Mouse (Mus musculus) liver, adult (tissue): ENCODE data around the gene Vps35.

Source experiments
- GATA4 ChIP-seq: IDR thresholded peaks from 2 replicates; pipeline ENCODE4 v1.6.1; 2014; ENCODE audit warnings: mild to moderate bottlenecking, low read length; ENCODE audit not compliant: insufficient replicate concordance

Gene Vps35

DNA sequence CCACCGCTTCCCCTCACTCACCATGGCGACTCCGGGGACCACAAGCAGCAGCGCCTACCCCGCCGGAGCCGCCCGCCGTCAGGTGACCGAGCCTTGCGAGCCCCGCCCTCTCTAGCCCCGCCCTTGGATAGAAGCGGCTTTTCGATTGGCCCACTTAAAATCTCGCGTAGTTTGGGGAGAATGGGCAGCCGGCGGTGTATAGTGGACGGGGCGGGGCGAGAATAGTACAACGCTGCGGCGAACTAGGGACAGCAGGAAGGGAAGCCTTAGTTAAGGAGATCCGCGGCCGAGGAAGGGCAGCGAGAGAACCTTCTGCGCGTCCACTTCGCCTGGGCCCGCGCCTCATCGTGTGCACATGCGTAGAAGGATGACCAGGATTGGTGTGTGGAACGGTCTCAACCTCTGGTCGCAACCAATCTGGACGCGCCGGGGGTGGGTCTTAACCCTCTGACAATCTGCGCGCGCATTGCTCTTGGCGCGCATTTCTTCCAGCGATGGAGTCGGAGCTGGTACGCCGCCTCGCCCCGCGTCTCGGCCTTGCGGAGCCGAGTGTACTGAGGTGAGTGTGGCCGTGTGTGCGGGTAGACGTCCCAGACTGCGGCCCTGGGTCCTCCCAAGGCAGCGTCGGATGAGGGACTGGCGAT is at the start of gene Vps35, which contains the start of gene Orc6:
TSS of gene Vps35 (minus strand) at position 369 of the 644 bp plus-strand sequence.
TSS of gene Orc6 (plus strand) at position 199 of the 644 bp plus-strand sequence.
- no peak; the same call in 1 of the 2 replicates for TF ChIP-seq GATA4

DNA sequence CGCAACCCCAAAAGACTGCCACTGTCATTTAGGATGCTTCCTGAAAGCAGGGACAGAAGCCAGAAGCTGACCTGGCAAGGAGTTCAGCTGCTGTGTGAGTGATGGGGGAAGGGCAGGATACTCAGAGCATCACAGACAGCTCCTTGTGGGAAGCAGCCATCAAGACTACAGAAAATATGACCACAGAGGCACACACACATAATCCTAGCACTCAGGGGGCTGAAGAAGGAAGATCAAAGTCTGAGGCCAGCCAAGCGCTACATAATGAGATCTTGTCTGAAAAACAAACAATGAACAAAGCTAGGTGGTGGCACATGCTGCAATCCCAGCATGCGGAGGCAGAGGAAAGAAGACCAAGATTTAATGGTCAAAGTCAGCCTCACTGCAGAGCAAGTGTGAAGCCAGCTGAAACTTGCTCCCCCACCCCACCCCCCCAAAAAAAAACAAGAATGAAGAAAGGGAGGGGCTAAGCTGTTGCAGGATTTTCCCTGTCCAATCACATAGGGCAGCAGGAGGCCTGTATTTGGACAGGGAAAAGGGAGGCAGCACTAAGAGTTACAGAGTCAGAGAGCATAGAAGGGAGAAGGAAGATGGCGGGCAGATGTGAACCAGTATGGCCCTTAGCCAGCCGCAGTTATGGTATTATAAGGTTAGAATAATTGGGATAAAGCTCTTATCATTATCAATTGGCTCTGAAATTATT is 40.4 kb upstream of the Vps35 start:
- no peak for TF ChIP-seq GATA4

DNA sequence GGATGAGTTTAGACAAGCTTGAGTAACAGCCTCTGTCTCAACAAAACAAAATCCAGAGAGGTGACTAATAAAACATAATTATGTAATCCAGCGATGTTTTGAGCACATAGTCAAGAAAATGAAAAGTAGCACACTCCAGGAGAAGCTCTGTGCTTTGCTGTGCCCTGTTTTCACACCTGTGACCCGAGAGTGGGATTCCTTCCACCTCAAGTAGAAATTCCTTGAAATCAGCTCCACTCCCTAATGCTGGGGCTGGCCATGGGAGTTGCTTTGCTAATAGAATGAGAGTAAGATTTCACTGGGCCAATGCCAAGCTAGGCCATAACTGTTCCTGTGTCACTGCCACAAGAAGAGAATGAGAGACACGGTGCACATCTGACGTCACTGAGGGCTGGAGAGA is 38.1 kb upstream of the Vps35 start:
- no peak for TF ChIP-seq GATA4

DNA sequence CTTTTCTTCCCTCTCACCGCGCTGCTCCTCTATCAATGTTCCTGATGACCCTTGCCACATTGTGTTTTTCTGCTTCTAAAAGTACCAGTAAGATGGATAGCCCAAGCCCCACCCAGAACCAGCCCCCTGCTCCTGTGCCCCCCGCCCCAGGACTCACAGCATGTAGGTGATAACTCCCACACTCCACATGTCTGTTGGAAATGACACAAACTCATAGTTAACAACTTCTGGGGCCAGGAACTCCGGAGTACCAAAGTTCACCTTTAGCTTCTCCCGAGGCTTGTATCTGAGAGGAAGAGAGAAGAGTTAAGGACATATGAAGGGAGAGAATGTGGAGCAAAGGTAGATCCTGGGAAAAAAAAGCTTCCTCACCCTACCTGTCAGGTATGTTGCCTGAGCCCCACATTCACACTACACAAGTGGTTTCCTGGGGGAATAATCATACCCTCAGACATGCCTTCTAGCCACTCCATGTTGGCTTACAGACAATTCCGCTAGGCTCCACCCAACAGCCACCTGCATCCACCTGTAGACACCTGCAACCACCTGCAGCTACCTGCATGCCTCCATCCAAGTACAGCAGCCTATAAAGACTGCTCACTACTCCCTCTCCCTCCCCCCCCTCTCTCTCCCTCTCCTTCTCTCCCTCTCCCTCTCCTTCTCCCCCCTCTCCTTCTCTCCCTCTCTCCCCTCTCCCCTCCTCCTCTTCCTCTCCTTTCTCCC is 36.8 kb upstream of the Vps35 start:
- TF ChIP-seq GATA4 = no peak

DNA sequence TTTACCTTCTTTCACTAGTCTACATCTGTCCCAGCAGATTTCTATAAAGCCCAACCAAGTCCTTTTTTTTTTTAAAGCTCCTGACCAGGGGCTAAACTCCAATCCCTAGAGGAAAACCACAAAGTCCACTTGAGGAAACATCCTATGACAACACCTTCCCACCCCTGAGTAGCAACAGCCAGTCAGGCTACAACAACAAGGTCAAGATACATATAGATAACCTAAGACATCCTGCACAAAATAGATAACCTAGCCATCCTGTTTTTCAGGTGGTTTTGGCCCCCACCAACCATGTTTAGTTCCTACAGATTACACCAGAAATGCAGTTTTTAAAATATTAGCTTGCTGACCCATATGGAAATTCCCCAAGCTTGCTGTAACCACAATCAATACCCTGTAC is 35.5 kb upstream of the Vps35 start:
- TF ChIP-seq GATA4 = no peak

DNA sequence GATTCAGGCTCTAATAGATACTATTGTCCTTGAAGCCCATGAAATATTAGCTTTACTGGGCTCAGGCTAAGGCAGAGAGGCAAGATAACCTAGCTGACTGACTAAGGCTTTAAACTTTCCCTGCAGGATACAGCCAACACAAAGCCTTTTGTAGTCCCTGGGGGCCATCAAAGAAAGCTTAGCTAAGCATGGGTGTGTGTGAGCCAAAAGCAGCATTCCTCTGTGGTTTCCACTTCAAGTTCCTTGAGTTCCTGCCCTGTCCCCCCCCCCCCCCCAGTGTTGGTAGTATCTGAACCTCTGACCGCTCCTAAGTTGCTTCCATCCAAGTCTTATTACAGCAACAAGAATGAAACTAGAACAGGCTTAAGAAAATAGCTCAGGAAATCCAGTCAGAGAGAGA is 29.9 kb upstream of the Vps35 start:
- TF ChIP-seq GATA4 = no peak

DNA sequence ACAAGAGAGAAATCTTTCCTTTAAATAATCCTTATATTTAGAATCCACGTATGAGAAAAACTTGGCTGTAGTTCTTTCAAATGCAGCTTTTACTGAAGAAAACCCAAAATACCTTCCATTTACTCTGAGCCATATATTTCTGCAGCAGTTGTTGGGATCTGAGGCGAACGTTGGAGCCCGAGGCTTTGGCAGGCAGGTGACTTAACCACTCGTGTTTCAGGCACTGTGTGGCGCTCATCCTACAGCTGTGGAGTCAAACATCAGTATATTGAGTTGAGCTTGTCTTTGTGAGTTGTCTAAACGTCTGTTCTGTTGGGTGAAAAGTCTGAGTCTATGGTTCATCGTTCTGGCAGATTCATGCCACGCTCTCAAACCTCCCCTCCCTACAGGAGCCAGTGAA is 27.4 kb upstream of the Vps35 start:
- TF ChIP-seq GATA4 = no peak

DNA sequence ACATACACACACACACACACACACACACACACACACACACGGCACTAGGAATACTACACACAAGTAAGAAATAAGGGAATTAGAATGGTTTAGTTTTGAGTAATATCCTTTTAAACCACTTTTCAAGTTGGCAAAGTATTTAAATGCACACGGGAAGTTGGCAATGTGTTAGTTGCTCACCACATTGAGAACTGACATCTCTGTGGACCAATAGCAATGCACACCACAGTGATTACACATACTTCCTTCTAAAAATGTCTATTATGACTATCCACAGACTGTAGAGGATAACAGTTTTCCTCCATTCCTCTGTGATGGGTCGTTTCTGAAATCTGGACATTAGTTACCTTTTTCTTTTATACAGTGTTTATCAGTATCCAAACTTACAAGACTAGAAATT is 23.5 kb upstream of the Vps35 start:
- TF ChIP-seq GATA4 = no peak

DNA sequence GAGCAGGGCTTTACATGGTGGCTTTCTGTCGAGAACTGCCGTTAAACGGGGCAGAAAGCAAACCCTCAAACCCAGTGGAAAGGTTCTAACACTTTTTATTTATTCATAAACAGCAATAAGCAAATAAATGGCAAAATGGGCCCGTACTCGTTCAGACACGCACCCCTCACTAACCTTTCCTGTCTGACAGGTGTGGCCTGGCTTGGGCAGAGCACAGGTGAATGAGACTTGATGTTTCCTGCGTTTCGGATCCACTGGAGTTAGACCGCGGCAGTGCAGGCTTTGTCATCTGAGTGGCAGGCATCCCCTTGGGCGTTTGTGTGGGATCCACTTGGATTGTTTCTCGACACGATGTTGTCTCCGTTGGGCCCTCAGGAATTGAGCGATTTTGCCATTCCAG is 22.4 kb upstream of the Vps35 start:
- TF ChIP-seq GATA4 = no peak

DNA sequence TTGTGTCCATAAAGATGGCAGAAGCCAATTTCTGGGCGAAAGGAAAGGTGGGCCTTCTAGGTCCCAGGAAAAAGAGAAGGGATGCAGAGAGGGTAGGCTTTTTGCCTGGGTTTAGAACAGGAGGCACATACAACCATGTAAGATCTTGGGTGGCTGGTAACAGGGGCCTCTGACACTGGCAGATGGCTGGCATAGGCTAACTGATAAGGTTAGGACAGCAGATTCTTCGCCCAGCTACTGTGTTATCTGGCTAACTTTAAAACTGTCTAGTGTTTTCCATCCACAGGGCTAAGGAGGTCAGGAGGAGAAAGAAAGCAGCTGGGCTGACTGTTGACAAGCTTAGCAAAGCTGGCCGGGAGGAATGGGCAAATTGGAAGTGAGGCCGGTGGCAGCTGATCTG is 18.9 kb upstream of the Vps35 start:
- no peak for TF ChIP-seq GATA4

DNA sequence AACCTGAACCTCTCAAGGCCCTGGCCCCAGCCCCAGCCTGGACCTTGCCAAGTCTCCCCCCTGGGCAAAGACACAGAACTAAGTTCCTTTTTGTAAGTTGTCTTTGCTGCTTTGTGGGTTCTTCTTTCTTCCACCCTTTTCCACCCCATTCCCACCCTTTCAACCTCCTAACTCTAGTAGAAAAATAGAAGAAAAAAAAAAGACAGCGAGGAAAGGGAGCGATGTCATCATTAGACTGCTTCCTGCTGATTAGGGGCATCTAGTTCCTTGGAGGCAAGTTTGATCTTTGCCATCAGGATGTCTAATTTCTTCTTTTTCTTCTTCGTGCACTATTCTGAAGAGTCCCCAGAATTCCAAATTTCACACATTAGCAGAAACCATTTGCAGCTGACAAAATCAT is 13.4 kb upstream of the Vps35 start:
- TF ChIP-seq GATA4 = no peak

DNA sequence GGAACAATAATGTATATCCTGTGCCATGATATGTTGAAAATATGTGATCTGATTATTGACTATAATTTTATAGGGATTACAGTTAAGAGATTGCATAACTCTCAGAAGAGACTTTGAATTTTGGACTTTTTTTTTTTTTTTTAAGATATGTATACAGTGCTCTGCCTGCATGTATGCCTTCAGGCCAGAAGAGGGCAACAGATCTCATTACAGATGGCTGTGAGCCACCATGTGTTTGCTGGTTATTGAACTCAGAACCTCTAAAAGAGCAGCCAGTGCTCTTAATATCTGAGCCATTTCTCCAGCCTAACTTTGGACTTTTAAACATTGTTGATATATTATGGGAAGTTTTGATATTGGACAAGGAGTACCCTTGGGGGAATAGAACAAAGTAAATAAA is 12.1 kb upstream of the Vps35 start:
- no peak for TF ChIP-seq GATA4

DNA sequence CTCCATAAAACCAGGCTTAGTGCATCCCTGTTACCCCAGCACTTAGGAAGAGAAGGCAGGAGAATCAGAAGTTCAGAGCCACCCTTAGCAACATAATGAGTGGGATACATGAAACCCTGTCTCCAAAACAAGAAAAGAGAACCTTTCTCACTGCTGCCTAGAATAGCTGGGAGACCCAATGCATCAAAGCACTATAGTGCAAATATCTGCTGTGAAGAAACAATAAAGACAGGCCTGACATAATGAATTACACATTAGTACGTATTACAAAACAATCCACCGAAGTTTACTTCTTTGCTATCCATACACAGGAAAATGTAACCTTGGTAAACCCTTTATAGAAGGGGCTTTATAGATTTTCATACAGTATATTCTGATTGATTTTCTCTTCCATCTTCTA is 9.0 kb upstream of the Vps35 start:
- no peak for TF ChIP-seq GATA4

DNA sequence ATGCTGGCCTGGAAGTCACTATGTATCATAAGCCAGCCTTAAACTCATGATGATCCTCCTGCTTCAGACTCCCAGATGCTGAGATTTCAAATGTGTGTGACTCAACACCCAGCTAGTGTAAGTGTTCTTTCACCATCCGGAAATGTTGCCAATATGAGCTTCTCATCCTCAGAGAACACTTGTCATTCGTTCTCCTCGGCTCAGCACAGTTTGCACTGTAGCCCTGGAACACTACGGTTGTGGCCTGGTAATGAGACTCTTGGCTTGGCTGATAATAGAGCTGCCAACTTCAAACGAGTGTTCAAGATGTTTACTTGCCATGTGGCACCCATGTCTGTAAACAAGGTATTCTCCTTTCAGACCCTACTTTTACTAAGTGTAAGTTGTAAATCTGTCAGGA is 3.9 kb upstream of the Vps35 start:
- no peak for TF ChIP-seq GATA4

DNA sequence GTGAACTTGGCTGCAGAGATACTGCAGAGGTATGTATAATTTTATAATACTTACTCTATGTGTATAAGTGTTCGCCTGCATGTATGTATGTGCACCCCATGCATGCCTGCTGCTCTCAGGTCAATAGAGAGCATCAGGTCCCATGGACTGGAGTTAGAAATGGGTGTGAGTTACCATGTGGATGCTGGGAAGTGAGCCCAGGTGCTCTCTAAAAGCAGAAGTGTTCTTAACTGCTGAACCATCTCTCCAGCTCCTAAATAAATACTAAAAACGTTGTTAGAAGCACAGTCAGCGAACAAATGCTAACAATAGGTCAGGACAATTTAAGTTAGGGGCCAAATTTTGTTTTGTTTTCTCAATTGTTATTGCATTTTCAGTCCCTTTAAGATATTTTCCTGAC is 3.3 kb upstream of the Vps35 start:
- TF ChIP-seq GATA4 = no peak

DNA sequence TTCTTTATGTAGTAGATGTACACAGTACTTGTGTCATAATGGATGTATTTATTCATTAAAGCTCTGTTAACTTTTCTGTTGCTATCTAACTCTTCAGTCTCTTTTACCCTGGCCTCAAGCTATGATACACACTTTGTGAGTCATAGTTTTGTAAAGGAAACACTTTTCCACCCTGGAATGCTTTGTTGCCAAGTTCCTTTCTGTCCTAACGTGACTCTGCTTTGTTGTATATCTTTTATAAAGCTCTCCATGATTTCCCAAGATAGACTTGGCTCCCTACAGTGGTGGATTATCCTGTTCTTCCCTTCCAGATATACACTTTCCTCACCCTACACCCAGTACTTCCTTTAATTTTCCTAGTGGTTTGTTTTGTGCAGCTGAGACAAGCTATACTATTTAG is 2.3 kb upstream of the Vps35 start:
- TF ChIP-seq GATA4 = no peak

DNA sequence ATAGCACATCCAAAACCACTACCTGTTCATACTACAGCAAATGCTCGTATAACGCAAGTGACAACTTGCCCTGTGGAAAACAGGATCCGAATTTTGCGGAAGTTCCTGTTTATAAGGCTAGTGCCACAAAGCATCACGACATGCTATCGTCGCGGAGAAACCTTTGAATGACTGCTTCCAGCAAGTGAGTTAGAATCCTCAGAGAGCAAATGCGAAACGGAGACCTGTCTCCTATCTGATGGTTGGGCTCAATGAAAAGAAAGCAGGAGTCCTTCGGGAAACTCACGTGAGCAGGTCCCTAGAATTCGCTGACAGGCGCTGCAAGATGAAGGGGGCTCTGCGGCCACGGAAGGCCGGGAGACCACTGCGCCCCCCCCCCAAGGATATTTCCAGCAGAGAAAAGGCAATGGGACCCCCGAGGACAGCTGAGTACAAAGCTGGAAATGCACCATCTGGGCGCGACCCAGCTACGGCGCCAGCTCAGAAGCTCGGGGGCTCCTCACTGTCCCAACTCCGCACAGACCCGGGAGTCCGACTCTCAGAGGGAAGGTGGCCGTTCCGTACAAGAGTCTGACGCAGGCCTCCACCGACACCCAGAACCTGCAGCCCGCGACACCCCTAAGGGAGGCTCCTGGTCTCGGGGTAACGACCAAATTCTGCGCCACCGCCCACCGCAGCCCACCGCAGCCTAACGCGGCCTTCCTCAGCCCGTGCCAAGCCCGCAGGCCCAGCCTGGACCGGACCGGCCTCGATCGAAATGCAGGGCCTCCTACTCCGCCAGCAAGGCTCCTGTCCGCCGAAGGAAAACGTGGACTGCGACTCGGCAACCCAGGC is 785 bp downstream of the Vps35 start:
- TF ChIP-seq GATA4 = no peak
